Comparison of ENCODE assay signal across 8 mouse cellular contexts in the genomic region with DNA sequence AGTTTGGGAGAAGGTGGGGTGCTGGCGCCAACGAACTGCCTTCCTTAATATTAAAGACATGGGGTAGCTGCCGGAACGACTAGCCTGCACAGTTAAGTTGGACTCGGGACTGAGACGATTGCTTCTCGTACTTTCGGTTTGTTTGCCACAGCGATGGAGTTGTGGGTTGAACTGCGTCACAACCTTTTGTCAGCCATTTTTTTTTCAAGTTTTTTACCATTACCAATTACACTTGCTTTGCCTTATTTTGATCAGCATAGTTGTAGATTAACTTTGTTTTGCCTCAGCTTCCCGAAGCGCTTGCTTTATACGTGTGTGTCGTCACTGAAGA. TPM values are rescaled to one million over a fixed set of nuclear protein-coding genes. Genes with fewer than 3 reads are reported as not detected.
DNase-seq lines count a peak whose midpoint lies in the region; ATAC-seq and TF ChIP-seq lines count a peak whose summit lies in the region.

No protein-coding gene starts in this region.

- H3K27me3 ChIP-seq in heart, embryonic 11.5 days (ENCODE audit: control insufficient read depth, insufficient read depth, low read length) = no peaks in the 10 kb centered on the region
- H3K27me3 ChIP-seq in E14TG2a.4 (ENCODE audit: insufficient read depth, low read length) = no peaks in the 10 kb centered on the region
- no peaks in the 10 kb centered on the region for H3K27me3 ChIP-seq in hindbrain, embryonic 10.5 days (ENCODE audit: insufficient read depth, poor library complexity, severe bottlenecking)

- ATAC-seq in heart, embryonic 11.5 days (replicated peaks; ENCODE audit: insufficient number of reproducible peaks, low FRiP score, low TSS enrichment) = no peak
- peak; percentile 34 for ATAC-seq in megakaryocyte, adult 5-6 weeks (ENCODE audit: poor library complexity, severe bottlenecking)
- ATAC-seq in granulocyte monocyte progenitor cell, adult 5-6 weeks (replicated peaks; ENCODE audit: poor library complexity, severe bottlenecking) = no peak

- 1% methylated on average over 14 of the region's 14 CpGs for WGBS in heart, embryonic 11.5 days (ENCODE audit: insufficient replicate concordance)
- 1% methylated on average over 14 of the region's 14 CpGs for WGBS in hindbrain, embryonic 10.5 days

- H3K9me3 ChIP-seq in heart, embryonic 11.5 days (replicated peaks; ENCODE audit: control insufficient read depth, low read length) = no peaks in the 10 kb centered on the region
- no peaks in the 10 kb centered on the region for H3K9me3 ChIP-seq in E14TG2a.4 (ENCODE audit: low read length)
- no peaks in the 10 kb centered on the region for H3K9me3 ChIP-seq in hindbrain, embryonic 10.5 days

- H3K4me1 ChIP-seq in heart, embryonic 11.5 days (ENCODE audit: control insufficient read depth, insufficient read depth, low read length) = peaks cover 4% of the 10 kb centered on the region; the same call in 1 of the 2 replicates
- peaks cover 29% of the 10 kb centered on the region for H3K4me1 ChIP-seq in E14TG2a.4 (replicated peaks; ENCODE audit: low read depth, low read length)
- peaks cover 36% of the 10 kb centered on the region for H3K4me1 ChIP-seq in hindbrain, embryonic 10.5 days (replicated peaks)

- no peak for TF ChIP-seq CTCF in E14TG2a.4 (conservative IDR thresholded peaks at IDR 0.05; ENCODE audit: low read length)

- no peaks in the 10 kb centered on the region for H3K36me3 ChIP-seq in heart, embryonic 11.5 days (ENCODE audit: control insufficient read depth, insufficient read depth, low read length)
- H3K36me3 ChIP-seq in E14TG2a.4 (ENCODE audit: insufficient read depth, low read length) = no peaks in the 10 kb centered on the region
- H3K36me3 ChIP-seq in hindbrain, embryonic 10.5 days = no peaks in the 10 kb centered on the region

- peak overlapping the region; percentile 95 for H3K4me2 ChIP-seq in heart, embryonic 11.5 days

- no peak for DNase-seq in heart, postnatal 4 days
- DNase-seq in hindbrain, embryonic 10.5 days (ENCODE audit: low spot score) = no peak
- DNase-seq in adipocyte (ENCODE audit: low spot score) = no peak
- DNase-seq in layer of hippocampus, adult 9-11 months = no peak

- peak overlapping the region; percentile 96 for H3K9ac ChIP-seq in heart, embryonic 11.5 days (ENCODE audit: low read depth, low read length)

- H3K27ac ChIP-seq in heart, embryonic 11.5 days (ENCODE audit: low read depth, low read length) = peak overlapping the region; percentile 100
- H3K27ac ChIP-seq in hindbrain, embryonic 10.5 days = peak overlapping the region; percentile 97

- H3K4me3 ChIP-seq in heart, embryonic 11.5 days (ENCODE audit: low read depth, low read length) = peak overlapping the region; percentile 69
- H3K4me3 ChIP-seq in E14TG2a.4 (replicated peaks; ENCODE audit: low read length) = peak overlapping the region; percentile 81
- peak overlapping the region; percentile 66 for H3K4me3 ChIP-seq in hindbrain, embryonic 10.5 days

RNA-seq across cellular contexts. Expression of a gene that starts 1.3 kb away (rescaled TPM):
- 24.6 TPM in 2 replicates for polyA plus RNA-seq in heart, embryonic 11.5 days (2014; fragmentation: Nextera tagmentation; extraction: Ambion mirVana)
- total RNA-seq in heart, postnatal 4 days (2021) = 100 to 1,000 TPM; 472 to 511 TPM
- 10.6 and 12.6 TPM in 2 replicates for polyA plus RNA-seq in hindbrain, embryonic 10.5 days (2016; fragmentation: Nextera tagmentation; extraction: Ambion mirVana)
- total RNA-seq in megakaryocyte, adult 5-6 weeks (2015) = 179 and 186 TPM in 2 replicates
- 1,288 and 1,327 TPM in 2 replicates for total RNA-seq in megakaryocyte, adult 5-6 weeks (2017)
- total RNA-seq in granulocyte monocyte progenitor cell, adult 5-6 weeks (2014; fragmentation: Nextera tagmentation) = 61.8 and 110 TPM in 2 replicates
- total RNA-seq in granulocyte monocyte progenitor cell, adult 5-6 weeks (2017) = 737 and 810 TPM in 2 replicates

RNA-seq across cellular contexts. Expression of a gene that starts 5.5 kb away (rescaled TPM):
- 4.1 and 4.5 TPM in 2 replicates for polyA plus RNA-seq in heart, embryonic 11.5 days (2014; fragmentation: Nextera tagmentation; extraction: Ambion mirVana)
- 100 to 1,000 TPM; 252 to 264 TPM for total RNA-seq in heart, postnatal 4 days (2021)
- 6.9 and 8.6 TPM in 2 replicates for polyA plus RNA-seq in hindbrain, embryonic 10.5 days (2016; fragmentation: Nextera tagmentation; extraction: Ambion mirVana)
- total RNA-seq in megakaryocyte, adult 5-6 weeks (2015) = 115 and 119 TPM in 2 replicates
- total RNA-seq in megakaryocyte, adult 5-6 weeks (2017) = 508 and 593 TPM in 2 replicates
- 24.5 and 38.0 TPM in 2 replicates for total RNA-seq in granulocyte monocyte progenitor cell, adult 5-6 weeks (2014; fragmentation: Nextera tagmentation)
- total RNA-seq in granulocyte monocyte progenitor cell, adult 5-6 weeks (2017) = 507 and 886 TPM in 2 replicates

RNA-seq across cellular contexts. Expression of a gene that starts 6.6 kb away (rescaled TPM):
- polyA plus RNA-seq in heart, embryonic 11.5 days (2014; fragmentation: Nextera tagmentation; extraction: Ambion mirVana) = 1.2 and 2.7 TPM in 2 replicates
- 100 to 1,000 TPM; 281 to 294 TPM for total RNA-seq in heart, postnatal 4 days (2021)
- 1.8 and 2.4 TPM in 2 replicates for polyA plus RNA-seq in hindbrain, embryonic 10.5 days (2016; fragmentation: Nextera tagmentation; extraction: Ambion mirVana)
- total RNA-seq in megakaryocyte, adult 5-6 weeks (2015) = 264 and 296 TPM in 2 replicates
- 5,681 and 7,839 TPM in 2 replicates for total RNA-seq in megakaryocyte, adult 5-6 weeks (2017)
- total RNA-seq in granulocyte monocyte progenitor cell, adult 5-6 weeks (2014; fragmentation: Nextera tagmentation) = 155 and 176 TPM in 2 replicates
- total RNA-seq in granulocyte monocyte progenitor cell, adult 5-6 weeks (2017) = 3,446 and 3,529 TPM in 2 replicates

RNA-seq across cellular contexts. Expression of a gene that starts 11.0 kb away (rescaled TPM):
- polyA plus RNA-seq in heart, embryonic 11.5 days (2014; fragmentation: Nextera tagmentation; extraction: Ambion mirVana) = 16.7 and 18.1 TPM in 2 replicates
- total RNA-seq in heart, postnatal 4 days (2021) = 100 to 1,000 TPM; 424 to 425 TPM
- 45.2 and 49.3 TPM in 2 replicates for polyA plus RNA-seq in hindbrain, embryonic 10.5 days (2016; fragmentation: Nextera tagmentation; extraction: Ambion mirVana)
- total RNA-seq in megakaryocyte, adult 5-6 weeks (2015) = 64.3 and 114 TPM in 2 replicates
- total RNA-seq in megakaryocyte, adult 5-6 weeks (2017) = 3,821 and 4,666 TPM in 2 replicates
- 9.2 and 31.4 TPM in 2 replicates for total RNA-seq in granulocyte monocyte progenitor cell, adult 5-6 weeks (2014; fragmentation: Nextera tagmentation)
- total RNA-seq in granulocyte monocyte progenitor cell, adult 5-6 weeks (2017) = 1,996 and 2,074 TPM in 2 replicates

RNA-seq across cellular contexts. Expression of a gene that starts 12.2 kb away (rescaled TPM):
- polyA plus RNA-seq in heart, embryonic 11.5 days (2014; fragmentation: Nextera tagmentation; extraction: Ambion mirVana) = 2.7 and 3.7 TPM in 2 replicates
- total RNA-seq in heart, postnatal 4 days (2021) = 100 to 1,000 TPM; 568 to 625 TPM
- polyA plus RNA-seq in hindbrain, embryonic 10.5 days (2016; fragmentation: Nextera tagmentation; extraction: Ambion mirVana) = 5.5 and 8.8 TPM in 2 replicates
- total RNA-seq in megakaryocyte, adult 5-6 weeks (2015) = 495 and 572 TPM in 2 replicates
- total RNA-seq in megakaryocyte, adult 5-6 weeks (2017) = 546 and 613 TPM in 2 replicates
- 92.5 and 158 TPM in 2 replicates for total RNA-seq in granulocyte monocyte progenitor cell, adult 5-6 weeks (2014; fragmentation: Nextera tagmentation)
- 628 and 657 TPM in 2 replicates for total RNA-seq in granulocyte monocyte progenitor cell, adult 5-6 weeks (2017)
